Mouse (Mus musculus): ENCODE measurements around the gene Rims1.

DNA sequence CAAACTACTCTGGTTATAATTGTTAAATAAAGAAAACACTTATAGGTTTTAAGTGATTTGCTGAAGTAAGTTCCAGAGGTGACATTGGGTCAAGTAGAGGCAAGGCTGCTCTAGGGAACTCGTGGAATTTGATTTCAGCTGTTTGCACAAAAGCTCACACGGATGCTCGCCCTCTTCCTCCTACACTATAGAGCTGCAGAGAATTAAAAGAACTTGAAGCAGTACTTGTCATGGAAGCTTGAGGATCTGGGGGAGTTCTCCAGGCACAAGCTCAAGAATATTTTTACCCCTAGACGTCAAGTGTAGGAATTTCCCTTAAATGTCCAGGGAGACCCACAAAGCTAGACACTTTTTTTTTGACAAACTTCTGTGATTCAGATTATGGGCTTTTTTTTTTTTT lies 42.4 kb downstream of the Rims1 start:
- TF ChIP-seq FLI1 (IDR thresholded peaks at IDR 0.05; ENCODE audit: low read length) (no peak), GATA1 (IDR thresholded peaks at IDR 0.05; ENCODE audit: borderline replicate concordance, low read length) (no peak)
